Mouse (Mus musculus): ENCODE results near the gene Rrp12.
A peak's percentile ranks its signal among the peaks of the same experiment; 100 is the strongest.

The Rrp12 gene

DNA sequence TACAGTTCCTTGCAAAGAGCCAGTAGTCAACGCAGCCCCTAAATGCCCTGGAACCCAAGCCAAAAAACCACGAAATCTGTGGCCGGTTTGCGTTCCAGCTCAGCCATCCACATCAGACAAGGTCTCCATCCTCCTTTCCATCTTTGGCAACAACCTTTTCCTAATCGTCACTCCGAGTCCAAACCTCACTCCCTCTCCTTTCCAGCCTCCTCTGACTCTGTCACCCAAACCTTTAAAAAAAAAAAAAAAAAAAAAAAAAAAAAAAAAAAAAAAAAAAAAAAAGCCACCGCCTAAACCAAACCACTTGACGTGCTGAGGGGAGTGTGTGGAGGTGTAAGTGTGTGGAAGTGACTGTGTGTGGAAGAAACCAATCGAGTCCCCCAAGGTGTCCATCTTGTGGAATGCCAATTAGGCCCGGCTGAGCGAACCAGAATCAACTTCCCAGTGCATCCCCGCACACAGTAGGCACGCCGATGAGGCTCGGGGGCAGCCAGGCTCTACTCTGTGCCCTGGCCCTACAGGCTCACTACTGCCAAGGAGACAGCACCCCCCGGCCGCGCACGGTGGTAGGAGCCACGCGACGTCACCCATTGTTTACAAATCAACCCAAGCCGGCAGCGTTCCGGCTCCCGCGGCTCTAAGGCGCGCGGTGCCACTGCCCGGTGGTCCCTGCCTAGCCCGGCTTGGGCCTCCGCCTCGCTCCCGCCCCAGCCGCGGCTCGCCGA is 66.4 kb downstream of the Rrp12 start, which contains the start of gene Frat1:
Gene Frat1 (plus strand): TSS at position 590 of the 725 bp plus-strand sequence.
- peak; percentile 36 for DNase-seq (ENCODE audit: low read depth)

- no peak for DNase-seq (ENCODE audit: low read depth)
Measured at GRCm38 (mm10) chr19:41828941-41829340, 67.0 kb downstream of the Rrp12 start.

GRCm38 (mm10) chr19:41826529-41826928 is 69.4 kb downstream of the Rrp12 start:
- DNase-seq (ENCODE audit: low read depth): no peak

- no peak for DNase-seq (ENCODE audit: low read depth)
Measured at GRCm38 (mm10) chr19:41824950-41825349, 71.0 kb downstream of the Rrp12 start.

DNA sequence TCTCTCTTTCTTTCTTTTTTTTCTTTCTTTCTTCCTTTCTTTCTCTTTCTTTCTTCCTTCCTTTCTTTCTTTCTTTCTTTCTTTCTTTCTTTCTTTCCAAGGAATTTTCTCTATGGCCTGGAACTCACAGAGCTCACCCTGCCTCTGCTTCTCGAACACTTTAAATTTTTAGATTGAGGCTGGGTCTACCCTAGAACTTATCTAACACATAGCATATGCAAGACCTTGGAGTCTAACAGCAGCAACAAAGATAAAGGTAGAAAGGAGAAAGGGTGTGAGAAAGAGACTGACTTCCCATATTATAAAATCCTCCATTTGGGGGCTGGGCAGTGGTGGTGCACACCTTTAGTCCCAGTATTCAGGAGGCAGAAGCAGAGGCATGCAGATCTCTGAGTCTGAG is 73.4 kb downstream of the Rrp12 start:
- DNase-seq (ENCODE audit: low read depth): no peak

GRCm38 (mm10) chr19:41821436-41821835 is 74.5 kb downstream of the Rrp12 start:
- no peak for DNase-seq (ENCODE audit: low read depth)

GRCm38 (mm10) chr19:41818749-41819148 is 77.2 kb downstream of the Rrp12 start:
- no peak for DNase-seq (ENCODE audit: low read depth)

DNA sequence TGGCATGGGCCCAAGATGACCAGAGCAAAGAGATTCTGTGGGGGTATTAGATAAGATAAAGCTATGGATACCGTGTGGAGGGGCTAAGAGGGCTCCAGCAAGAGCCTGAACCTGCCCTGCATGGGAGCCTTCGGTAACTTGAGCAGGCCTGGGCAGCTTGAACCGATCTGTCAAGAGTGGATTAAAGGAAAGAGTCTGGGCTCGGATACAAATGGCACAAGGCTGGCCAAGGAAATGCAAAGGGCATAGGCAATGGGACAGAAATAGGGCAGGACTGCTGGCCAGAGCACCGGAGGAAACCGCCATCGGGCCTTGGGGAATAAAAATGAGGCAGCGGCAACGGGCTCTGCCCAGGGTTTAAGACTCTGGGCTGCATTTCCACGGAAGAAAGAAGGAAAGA is 78.6 kb downstream of the Rrp12 start:
- no peak for DNase-seq (ENCODE audit: low read depth)

GRCm38 (mm10) chr19:41816915-41817314 is 79.1 kb downstream of the Rrp12 start:
- no peak for DNase-seq (ENCODE audit: low read depth)

DNA sequence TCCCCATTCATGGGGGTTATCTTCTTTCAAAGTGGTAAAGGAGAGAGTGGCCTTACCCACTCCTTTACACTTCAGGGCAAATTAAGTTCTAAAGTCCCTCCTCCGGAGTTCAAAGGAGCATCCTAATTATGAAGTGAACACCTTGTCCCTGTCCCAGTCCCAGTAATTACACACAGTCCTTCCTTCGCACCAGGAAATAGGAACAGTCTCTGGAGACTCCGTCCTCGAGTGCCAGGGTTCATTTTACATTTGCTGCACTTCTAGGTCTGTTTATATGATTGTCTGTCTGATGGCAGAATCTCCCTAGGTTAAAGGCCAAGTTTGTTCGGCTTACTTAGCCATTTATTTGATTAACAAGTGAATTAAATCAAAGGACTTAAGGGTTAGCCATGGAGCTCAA is 79.6 kb downstream of the Rrp12 start:
- no peak for DNase-seq (ENCODE audit: low read depth)

GRCm38 (mm10) chr19:41813374-41813773 is 82.6 kb downstream of the Rrp12 start:
- no peak for DNase-seq (ENCODE audit: low read depth)

Data from fibroblast of lung, adult 2 months (primary cell).